Mouse (Mus musculus): ENCODE measurements around the gene Olfr996. TPM values are rescaled to one million over a fixed set of nuclear protein-coding genes. Genes with fewer than 3 reads are reported as not detected.
"Not testable (repeated sequence)": the region's sequence is repeated elsewhere in the genome, so short reads cannot be mapped to it uniquely, and the experiment has no call there.

The Olfr996 gene
- not detected for total RNA-seq (2021)

- no peak for DNase-seq (ENCODE audit: low spot score)
- intact Hi-C loops (cut with DNase I) = no loop called here
These were observed at the start of gene Olfr996 for GRCm38 (mm10) chr2:85578915-85579314. Gene Olfr996, plus strand, starts transcription at chr2:85579215.

GRCm38 (mm10) chr2:85532082-85532778, 46.8 kb upstream of the Olfr996 start:
- no peak for DNase-seq (ENCODE audit: low spot score)
- intact Hi-C loops (cut with DNase I) = no loop called here

GRCm38 (mm10) chr2:85533934-85534333, 45.1 kb upstream of the Olfr996 start:
- no peak for DNase-seq (ENCODE audit: low spot score)
- intact Hi-C loops (cut with DNase I) = no loop called here

GRCm38 (mm10) chr2:85554806-85555205, 24.2 kb upstream of the Olfr996 start:
- no peak for DNase-seq (ENCODE audit: low spot score)
- intact Hi-C loops (cut with DNase I) = no loop called here

GRCm38 (mm10) chr2:85560226-85560625, 18.8 kb upstream of the Olfr996 start:
- DNase-seq (ENCODE audit: low spot score) = no peak
- intact Hi-C loops (cut with DNase I) = loop anchor here (2.0 to 10.0 kb wide), 2 partner anchors 313 to 535 kb away; no protein-coding TSS in a partner anchor

GRCm38 (mm10) chr2:85561187-85561586, 17.8 kb upstream of the Olfr996 start:
- intact Hi-C loops (cut with DNase I) = loop anchor here (1.0 to 10.0 kb wide), 3 partner anchors 314 to 536 kb away; no protein-coding TSS in a partner anchor
- DNase-seq (ENCODE audit: low spot score) = no peak

GRCm38 (mm10) chr2:85588648-85589047, 9.6 kb downstream of the Olfr996 start, which contains the start of gene Olfr998:
Gene Olfr998, plus strand, starts transcription at chr2:85588948.
- intact Hi-C loops (cut with DNase I); DNase-seq (ENCODE audit: low spot score): not testable (repeated sequence)

- no peak for DNase-seq (ENCODE audit: low spot score)
- intact Hi-C loops (cut with DNase I) = no loop called here
These were observed 32.8 kb downstream of the Olfr996 start, which contains the start of gene Olfr1000 for GRCm38 (mm10) chr2:85611803-85612202. Gene Olfr1000, minus strand, starts transcription at chr2:85611903.

Other genes starting within 250 kb of the Olfr996 start
- not detected for gene Olfr987, start 239.9 kb upstream of the Olfr996 start, total RNA-seq (2021)
- not detected for gene Olfr988, start 216.0 kb upstream of the Olfr996 start, total RNA-seq (2021)
- not detected for gene Olfr992, start 169.7 kb upstream of the Olfr996 start, total RNA-seq (2021)
- gene Olfr993, start 164.3 kb upstream of the Olfr996 start, total RNA-seq (2021) = not detected
- gene Olfr994, start 142.8 kb upstream of the Olfr996 start, total RNA-seq (2021) = not detected
- gene Olfr995, start 135.6 kb upstream of the Olfr996 start, total RNA-seq (2021) = not detected
- gene 4833423E24Rik, start 60.2 kb upstream of the Olfr996 start, total RNA-seq (2021) = not detected
- gene Olfr998, start 9.7 kb downstream of the Olfr996 start, total RNA-seq (2021) = not detected
- not detected for gene Olfr1000, start 32.7 kb downstream of the Olfr996 start, total RNA-seq (2021)
- gene Olfr1002, start 71.5 kb downstream of the Olfr996 start, total RNA-seq (2021) = not detected
- gene Olfr154, start 85.2 kb downstream of the Olfr996 start, total RNA-seq (2021) = not detected
- gene Olfr1006, start 99.6 kb downstream of the Olfr996 start, total RNA-seq (2021) = not detected
- gene Olfr1008, start 110.2 kb downstream of the Olfr996 start, total RNA-seq (2021) = not detected
- gene Olfr1009, start 136.2 kb downstream of the Olfr996 start, total RNA-seq (2021) = not detected
- not detected for gene Olfr1012, start 183.6 kb downstream of the Olfr996 start, total RNA-seq (2021)
- not detected for gene Olfr1013, start 187.9 kb downstream of the Olfr996 start, total RNA-seq (2021)
- gene Olfr1014, start 193.5 kb downstream of the Olfr996 start, total RNA-seq (2021) = not detected
- not detected for gene Olfr1015, start 202.8 kb downstream of the Olfr996 start, total RNA-seq (2021)
- gene Olfr1016, start 223.3 kb downstream of the Olfr996 start, total RNA-seq (2021) = not detected
- gene Olfr1018, start 239.3 kb downstream of the Olfr996 start, total RNA-seq (2021) = not detected